Mouse (Mus musculus): ENCODE measurements around the gene Cd44.

DNA sequence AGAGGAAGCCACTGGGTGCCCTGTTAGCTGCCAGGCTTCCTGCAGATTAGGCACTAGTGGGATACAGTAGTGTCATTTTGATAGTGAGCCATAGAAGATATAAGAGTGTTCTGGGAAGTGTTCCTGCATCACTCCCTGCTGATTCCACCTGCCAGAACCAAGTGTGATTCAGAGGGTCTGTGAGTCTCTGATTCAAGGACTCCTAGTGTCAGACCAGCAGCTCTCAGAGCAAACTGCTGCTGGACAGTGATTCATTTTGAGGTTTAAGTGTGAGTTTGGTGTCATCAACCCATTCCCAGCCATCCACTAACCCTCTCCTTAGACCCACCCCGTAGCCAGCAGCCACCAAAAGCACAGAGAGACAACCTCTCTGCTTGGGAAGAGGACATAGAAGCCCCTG, 6.3 kb downstream of the Cd44 start:
- TF ChIP-seq CTCF (conservative IDR thresholded peaks at IDR 0.05; ENCODE audit: low read length) (no peak), NANOG (IDR thresholded peaks at IDR 0.05; ENCODE audit: borderline replicate concordance, low read length) (no peak)

All from E14TG2a.4 (cell line).